Mouse (Mus musculus): ENCODE results near the gene Ints6l. TPM values are rescaled to one million over a fixed set of nuclear protein-coding genes. Genes with fewer than 3 reads are reported as not detected.

Gene Ints6l
- polyA plus RNA-seq, 1 experiment: 24.0 TPM

GRCm38 (mm10) chrX:56462020-56462933 lies 7.6 kb downstream of the Ints6l start:
- WGBS: 42% methylated on average over 14 of the region's 14 CpGs

GRCm38 (mm10) chrX:56464906-56465305 lies 10.2 kb downstream of the Ints6l start:
- H3K4me1 ChIP-seq (replicated peaks; ENCODE audit: control insufficient read depth, insufficient read depth, low read length): no peaks in the 10 kb centered on the region
- H3K27ac ChIP-seq (ENCODE audit: control insufficient read depth, insufficient read depth, low read length): no peak overlapping the region
- TF ChIP-seq POLR2A (IDR thresholded peaks at IDR 0.05; ENCODE audit: control insufficient read depth, extremely low read depth, insufficient read depth, low read length, poor library complexity): no peak
- no peak for TF ChIP-seq CTCF (IDR thresholded peaks at IDR 0.05; ENCODE audit: borderline replicate concordance, control insufficient read depth, extremely low read depth, insufficient read depth, low read length, poor library complexity)
- DNase-seq: no peak
- no peaks in the 10 kb centered on the region for H3K36me3 ChIP-seq (ENCODE audit: control insufficient read depth, insufficient read depth, low read length)
- 96% methylated on average over 1 of the region's 1 CpGs for WGBS
- no peak overlapping the region for H3K4me3 ChIP-seq (ENCODE audit: control insufficient read depth, insufficient read depth, low read length)
- no peaks in the 10 kb centered on the region for H3K27me3 ChIP-seq (ENCODE audit: control insufficient read depth, insufficient read depth, low read length)

More at GRCm38 (mm10) chrX:56462020-56462933, 7.6 kb downstream of the Ints6l start:
- Histone ChIP-seq H3K4me1 (replicated peaks; ENCODE audit: control insufficient read depth, insufficient read depth, low read length) (no peaks in the 10 kb centered on the region), H3K4me3 (ENCODE audit: control insufficient read depth, insufficient read depth, low read length) (no peak overlapping the region), H3K27ac (ENCODE audit: control insufficient read depth, insufficient read depth, low read length) (no peak overlapping the region), H3K36me3 (ENCODE audit: control insufficient read depth, insufficient read depth, low read length) (no peaks in the 10 kb centered on the region), H3K27me3 (ENCODE audit: control insufficient read depth, insufficient read depth, low read length) (no peaks in the 10 kb centered on the region)
- TF ChIP-seq POLR2A (IDR thresholded peaks at IDR 0.05; ENCODE audit: control insufficient read depth, extremely low read depth, insufficient read depth, low read length, poor library complexity) (no peak), CTCF (IDR thresholded peaks at IDR 0.05; ENCODE audit: borderline replicate concordance, control insufficient read depth, extremely low read depth, insufficient read depth, low read length, poor library complexity) (no peak)
- DNase-seq: no peak

DNA sequence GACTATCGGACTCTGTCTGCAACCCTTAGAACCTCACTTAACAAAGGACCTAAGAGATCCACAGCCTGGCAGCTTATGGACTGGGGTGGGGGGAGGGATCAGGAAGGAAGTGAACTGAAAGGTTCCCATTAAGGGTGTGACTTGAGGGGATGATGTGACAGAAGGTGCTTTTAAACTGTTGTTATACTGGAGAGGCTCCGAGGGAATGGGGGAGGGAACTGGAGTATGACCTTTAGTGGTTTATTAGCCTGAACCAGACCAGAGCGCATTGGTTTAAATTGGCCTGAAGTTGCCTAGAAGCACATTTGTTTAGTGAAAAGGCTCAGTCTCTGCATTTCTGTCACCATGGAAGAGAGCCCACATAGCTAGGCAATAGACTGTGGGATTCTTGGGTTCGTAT lies 13.0 kb downstream of the Ints6l start:
- Histone ChIP-seq H3K4me3 (ENCODE audit: control insufficient read depth, insufficient read depth, low read length) (no peak overlapping the region), H3K27ac (ENCODE audit: control insufficient read depth, insufficient read depth, low read length) (no peak overlapping the region), H3K27me3 (ENCODE audit: control insufficient read depth, insufficient read depth, low read length) (no peaks in the 10 kb centered on the region), H3K36me3 (ENCODE audit: control insufficient read depth, insufficient read depth, low read length) (no peaks in the 10 kb centered on the region), H3K4me1 (replicated peaks; ENCODE audit: control insufficient read depth, insufficient read depth, low read length) (no peaks in the 10 kb centered on the region)
- no peak for DNase-seq
- TF ChIP-seq POLR2A (IDR thresholded peaks at IDR 0.05; ENCODE audit: control insufficient read depth, extremely low read depth, insufficient read depth, low read length, poor library complexity): no peak
- no peak for TF ChIP-seq CTCF (IDR thresholded peaks at IDR 0.05; ENCODE audit: borderline replicate concordance, control insufficient read depth, extremely low read depth, insufficient read depth, low read length, poor library complexity)
- WGBS: 91% methylated on average over 4 of the region's 4 CpGs

- Histone ChIP-seq H3K4me3 (ENCODE audit: control insufficient read depth, insufficient read depth, low read length) (no peak overlapping the region), H3K27me3 (ENCODE audit: control insufficient read depth, insufficient read depth, low read length) (no peaks in the 10 kb centered on the region), H3K4me1 (replicated peaks; ENCODE audit: control insufficient read depth, insufficient read depth, low read length) (no peaks in the 10 kb centered on the region), H3K36me3 (ENCODE audit: control insufficient read depth, insufficient read depth, low read length) (no peaks in the 10 kb centered on the region), H3K27ac (ENCODE audit: control insufficient read depth, insufficient read depth, low read length) (no peak overlapping the region)
- WGBS: 85% methylated on average over 6 of the region's 6 CpGs
- TF ChIP-seq CTCF (IDR thresholded peaks at IDR 0.05; ENCODE audit: borderline replicate concordance, control insufficient read depth, extremely low read depth, insufficient read depth, low read length, poor library complexity) (no peak), POLR2A (IDR thresholded peaks at IDR 0.05; ENCODE audit: control insufficient read depth, extremely low read depth, insufficient read depth, low read length, poor library complexity) (no peak)
- DNase-seq: no peak
Observed at GRCm38 (mm10) chrX:56468422-56468821, 13.8 kb downstream of the Ints6l start.

DNA sequence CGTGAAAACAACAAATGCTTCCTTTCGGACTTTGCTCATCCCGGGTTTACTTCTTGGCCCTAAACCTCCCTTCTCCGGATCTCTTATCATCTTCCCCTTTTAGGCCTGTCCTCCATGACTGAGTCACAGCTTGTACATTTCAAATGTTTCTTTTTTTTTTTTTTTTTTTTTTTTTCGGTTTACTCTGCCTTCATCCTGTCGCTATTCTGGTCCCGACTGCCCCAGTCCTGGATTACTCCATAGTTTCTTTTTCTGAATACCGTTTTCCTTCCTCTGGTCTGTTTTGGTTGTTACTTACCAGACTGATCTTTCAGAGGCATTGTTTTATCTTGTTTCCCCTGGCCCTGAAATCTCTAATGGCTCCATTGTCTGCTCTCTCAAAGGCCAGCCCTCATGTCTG lies 19.4 kb downstream of the Ints6l start:
- 67% methylated on average over 8 of the region's 8 CpGs for WGBS
- TF ChIP-seq CTCF (IDR thresholded peaks at IDR 0.05; ENCODE audit: borderline replicate concordance, control insufficient read depth, extremely low read depth, insufficient read depth, low read length, poor library complexity) (no peak), POLR2A (IDR thresholded peaks at IDR 0.05; ENCODE audit: control insufficient read depth, extremely low read depth, insufficient read depth, low read length, poor library complexity) (no peak)
- H3K27ac ChIP-seq (ENCODE audit: control insufficient read depth, insufficient read depth, low read length): no peak overlapping the region
- no peak for DNase-seq
- no peak overlapping the region for H3K4me3 ChIP-seq (ENCODE audit: control insufficient read depth, insufficient read depth, low read length)
- no peaks in the 10 kb centered on the region for H3K27me3 ChIP-seq (ENCODE audit: control insufficient read depth, insufficient read depth, low read length)
- H3K36me3 ChIP-seq (ENCODE audit: control insufficient read depth, insufficient read depth, low read length): no peaks in the 10 kb centered on the region
- H3K4me1 ChIP-seq (replicated peaks; ENCODE audit: control insufficient read depth, insufficient read depth, low read length): no peaks in the 10 kb centered on the region

DNA sequence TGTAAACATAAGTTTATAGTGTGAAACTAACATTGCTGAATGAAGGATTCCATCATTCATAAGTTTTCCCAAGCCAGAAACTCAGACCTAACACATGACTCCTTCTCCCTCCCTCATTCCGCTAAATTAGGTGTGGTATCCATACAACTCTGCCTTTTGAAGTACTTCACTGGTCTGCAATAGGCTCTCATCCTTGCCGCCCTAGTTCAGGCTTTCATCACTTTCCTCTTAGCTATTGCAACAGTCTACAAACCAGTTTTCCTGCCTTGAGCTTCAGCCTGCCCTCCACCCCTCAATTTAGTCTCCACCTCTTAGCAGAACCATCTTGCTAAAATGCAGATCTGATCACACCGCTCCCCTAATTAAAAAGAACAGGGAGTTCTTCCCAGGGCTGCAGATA lies 22.9 kb downstream of the Ints6l start:
- TF ChIP-seq POLR2A (IDR thresholded peaks at IDR 0.05; ENCODE audit: control insufficient read depth, extremely low read depth, insufficient read depth, low read length, poor library complexity) (no peak), CTCF (IDR thresholded peaks at IDR 0.05; ENCODE audit: borderline replicate concordance, control insufficient read depth, extremely low read depth, insufficient read depth, low read length, poor library complexity) (no peak)
- H3K4me1 ChIP-seq (replicated peaks; ENCODE audit: control insufficient read depth, insufficient read depth, low read length): no peaks in the 10 kb centered on the region
- WGBS: 95% methylated on average over 3 of the region's 3 CpGs
- no peak overlapping the region for H3K4me3 ChIP-seq (ENCODE audit: control insufficient read depth, insufficient read depth, low read length)
- DNase-seq: no peak
- H3K27me3 ChIP-seq (ENCODE audit: control insufficient read depth, insufficient read depth, low read length): no peaks in the 10 kb centered on the region
- H3K36me3 ChIP-seq (ENCODE audit: control insufficient read depth, insufficient read depth, low read length): no peaks in the 10 kb centered on the region
- no peak overlapping the region for H3K27ac ChIP-seq (ENCODE audit: control insufficient read depth, insufficient read depth, low read length)

Data from thymus, adult 2 months (tissue).